Mouse (Mus musculus) CH12.LX (cell line): ENCODE measurements around the gene Naip1.

Experiments
- CTCF ChIP-seq, 2 experiments: IDR thresholded peaks in 1 of 2; conservative IDR thresholded peaks in 1 of 2; 2 replicates each; pipeline ENCODE4 v1.5.1; 2011 to 2012; ENCODE audit warnings: low read depth in 2 of 2, low read length in 2 of 2, improper control_type of control experiment in 1 of 2, inconsistent platforms in 1 of 2, mild to moderate bottlenecking in 1 of 2, moderate library complexity in 1 of 2
- GABPA ChIP-seq: IDR thresholded peaks from 2 replicates; pipeline ENCODE4 v1.6.1; 2012; ENCODE audit warnings: low read depth, low read length, improper control_type of control experiment, inconsistent platforms; ENCODE audit not compliant: insufficient replicate concordance
- MAX ChIP-seq: IDR thresholded peaks from 2 replicates; pipeline ENCODE4 v1.6.1; 2011; ENCODE audit warnings: low read length, improper control_type of control experiment
- POLR2A ChIP-seq: IDR thresholded peaks from 2 replicates; pipeline ENCODE4 v1.6.1; 2011; ENCODE audit warnings: low read depth, mild to moderate bottlenecking, improper control_type of control experiment, low read length
- TBP ChIP-seq: conservative IDR thresholded peaks from 2 replicates; pipeline ENCODE4 v1.6.1; 2011; ENCODE audit warnings: low read depth, low read length, improper control_type of control experiment
- USF1 ChIP-seq: IDR thresholded peaks from 2 replicates; pipeline ENCODE4 v1.6.1; 2014; ENCODE audit warnings: low read depth, mild to moderate bottlenecking, inconsistent platforms, low read length, improper control_type of control experiment

DNA sequence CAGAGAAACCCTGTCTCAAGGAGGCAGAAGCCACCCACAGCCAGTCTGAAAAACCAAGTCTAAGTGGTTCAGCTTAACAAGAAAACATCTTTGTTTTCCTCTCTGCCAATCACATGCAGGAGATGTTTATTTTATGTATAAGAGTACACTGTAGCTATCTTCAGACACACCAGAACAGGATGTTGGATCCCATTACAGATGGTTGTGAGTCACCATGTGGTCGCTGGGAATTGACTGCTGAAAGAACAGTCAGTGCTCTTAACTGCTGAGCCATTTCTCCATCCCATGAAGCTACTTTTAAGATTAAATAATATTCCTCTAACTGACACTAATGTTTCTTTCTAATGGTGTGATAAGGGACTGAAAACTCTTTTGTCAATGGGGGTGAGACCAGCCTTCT, 14.0 kb downstream of the Naip1 start:
- TF ChIP-seq MAX (no peak), POLR2A (no peak), USF1 (no peak), CTCF (conservative IDR thresholded peaks at IDR 0.05 in 1 of 2, IDR thresholded peaks at IDR 0.05 in 1 of 2; ENCODE audit: low read depth in 2 of 2, low read length in 2 of 2) (no peak), GABPA (no peak), TBP (no peak)
